Mouse (Mus musculus) lung, embryonic 14.5 days (tissue): ENCODE results near the gene Gatd1. TPM values are rescaled to one million over a fixed set of nuclear protein-coding genes. Genes with fewer than 3 reads are reported as not detected.

Source experiments
- ATAC-seq: fragments of 200-750 bp; cut with Nextera tagmentation; 2 replicates; pipeline ENCODE4 v1.8.0; 2017; ENCODE audit warnings: mild to moderate bottlenecking, moderate TSS enrichment, moderate library complexity; ENCODE audit not compliant: insufficient read depth
- DNase-seq: peaks from one replicate; pipeline ENCODE4 v3.0.0-alpha.2; 2015
- H3K27ac ChIP-seq: fragments of 300-500 bp; sonication (generic); 2 replicates; pipeline ENCODE4 v1.5.1; 2014; ENCODE audit warnings: low read depth, mild to moderate bottlenecking, moderate library complexity
- H3K27me3 ChIP-seq: fragments of 300-500 bp; sonication (generic); 2 replicates; pipeline ENCODE4 v1.6.1; 2014; ENCODE audit warnings: low read length, control low read depth; ENCODE audit not compliant: insufficient read depth
- H3K36me3 ChIP-seq: fragments of 300-500 bp; sonication (generic); 2 replicates; pipeline ENCODE4 v1.6.1; 2014; ENCODE audit warnings: control low read depth; ENCODE audit not compliant: insufficient read depth
- H3K4me1 ChIP-seq: fragments of 300-500 bp; sonication (generic); 2 replicates; pipeline ENCODE4 v1.6.1; 2014; ENCODE audit warnings: antibody characterized with exemption, control low read depth; ENCODE audit not compliant: insufficient read depth
- H3K4me2 ChIP-seq: fragments of 300-500 bp; sonication (generic); 2 replicates; pipeline ENCODE4 v1.6.1; 2014; ENCODE audit warnings: mild to moderate bottlenecking
- H3K4me3 ChIP-seq: fragments of 300-500 bp; sonication (generic); 2 replicates; pipeline ENCODE4 v1.5.1; 2014; ENCODE audit warnings: low read depth, low read length
- H3K9ac ChIP-seq: fragments of 300-500 bp; sonication (generic); 2 replicates; pipeline ENCODE4 v1.6.1; 2014
- H3K9me3 ChIP-seq: fragments of 300-500 bp; sonication (generic); 2 replicates; pipeline ENCODE4 v1.6.1; 2016; ENCODE audit warnings: low read depth, low read length, control low read depth
- CTCF ChIP-seq: IDR thresholded peaks from 2 replicates; pipeline ENCODE4 v1.5.1; 2016; ENCODE audit warnings: antibody characterized with exemption, low read depth
- WGBS: fragments of 180-500 bp; shearing (Covaris S2); extraction: QIAGEN DNeasy Blood & Tissue Kit; methylation state at CpG from one replicate; pipeline ENCODE4 v1.1.7; 2014; 5-methylcytosine and 5-hydroxymethylcytosine counted together
- polyA plus RNA-seq: library from polyadenylated mRNA; unstranded; fragments of >200 nt; fragmentation: Nextera tagmentation; extraction: Ambion mirVana; gene quantifications from 2 replicates; pipeline ENCODE4 v1.2.1, GENCODE M21; 2014

Gatd1 gene
- polyA plus RNA-seq, 1 experiment from 2014 or later = 48.5 TPM

DNA sequence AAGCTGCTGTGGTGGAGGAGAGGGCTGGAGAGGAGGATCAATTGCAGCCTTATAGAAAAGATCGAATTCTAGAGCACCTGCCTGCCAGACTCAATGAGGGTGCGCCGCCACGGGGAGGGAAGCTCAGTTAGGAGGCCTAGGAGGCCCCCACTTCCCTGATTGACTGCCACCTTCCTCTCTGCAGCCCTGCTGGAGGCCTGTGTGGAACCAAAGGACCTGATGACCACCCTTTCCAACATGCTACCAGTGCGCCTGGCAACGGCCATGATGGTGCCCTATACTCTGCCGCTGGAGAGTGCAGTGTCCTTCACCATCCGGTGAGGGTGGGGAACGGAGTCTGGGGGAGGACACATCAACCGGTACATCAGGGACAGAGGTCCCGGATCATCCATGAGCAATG, 44.7 kb upstream of the Gatd1 start:
- WGBS = 92% methylated on average over 11 of the region's 11 CpGs
- H3K4me1 ChIP-seq = peaks cover 8% of the 10 kb centered on the region; the same call in 1 of the 2 replicates
- no peak overlapping the region for H3K4me3 ChIP-seq
- no peak overlapping the region for H3K9ac ChIP-seq
- H3K27ac ChIP-seq = no peak overlapping the region
- TF ChIP-seq CTCF = no peak
- peaks cover 36% of the 10 kb centered on the region for H3K27me3 ChIP-seq
- DNase-seq = no peak
- H3K36me3 ChIP-seq = peaks cover 11% of the 10 kb centered on the region; the same call in 1 of the 2 replicates
- no peak for ATAC-seq
- H3K4me2 ChIP-seq = no peak overlapping the region
- H3K9me3 ChIP-seq = no peaks in the 10 kb centered on the region

DNA sequence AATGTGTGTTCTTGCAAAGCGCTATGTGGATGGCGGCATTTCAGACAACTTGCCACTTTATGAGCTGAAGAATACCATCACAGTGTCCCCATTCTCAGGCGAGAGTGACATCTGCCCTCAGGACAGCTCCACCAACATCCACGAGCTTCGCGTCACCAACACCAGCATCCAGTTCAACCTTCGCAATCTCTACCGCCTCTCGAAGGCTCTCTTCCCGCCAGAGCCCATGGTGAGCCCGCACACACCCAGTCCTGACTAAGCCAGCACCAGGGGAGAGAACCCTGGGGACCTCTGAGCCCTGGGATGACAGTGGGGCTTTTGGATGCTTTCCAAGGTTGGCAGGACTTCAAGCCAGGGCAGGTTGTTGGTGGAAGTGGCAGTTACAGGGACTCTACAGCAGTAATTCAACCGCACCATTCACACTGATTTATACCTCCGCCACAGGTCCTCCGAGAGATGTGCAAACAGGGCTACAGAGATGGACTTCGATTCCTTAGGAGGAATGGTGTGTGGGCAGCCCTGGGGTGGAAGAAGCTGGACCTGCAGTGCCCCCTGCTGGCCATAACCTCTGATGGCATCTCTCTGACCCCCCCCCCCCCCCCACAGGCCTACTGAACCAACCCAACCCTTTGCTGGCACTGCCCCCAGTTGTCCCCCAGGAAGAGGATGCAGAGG, 44.2 kb upstream of the Gatd1 start:
- H3K4me3 ChIP-seq = no peak overlapping the region
- H3K4me2 ChIP-seq = no peak overlapping the region
- ATAC-seq (no peak), DNase-seq (peak; percentile 57)
- peak; percentile 67 for TF ChIP-seq CTCF
- no peak overlapping the region for H3K9ac ChIP-seq
- peaks cover 8% of the 10 kb centered on the region; the same call in 1 of the 2 replicates for H3K4me1 ChIP-seq
- no peaks in the 10 kb centered on the region for H3K9me3 ChIP-seq
- H3K27ac ChIP-seq = no peak overlapping the region
- peaks cover 31% of the 10 kb centered on the region for H3K27me3 ChIP-seq
- peaks cover 11% of the 10 kb centered on the region; the same call in 1 of the 2 replicates for H3K36me3 ChIP-seq
- WGBS = 72% methylated on average over 15 of the region's 15 CpGs

DNA sequence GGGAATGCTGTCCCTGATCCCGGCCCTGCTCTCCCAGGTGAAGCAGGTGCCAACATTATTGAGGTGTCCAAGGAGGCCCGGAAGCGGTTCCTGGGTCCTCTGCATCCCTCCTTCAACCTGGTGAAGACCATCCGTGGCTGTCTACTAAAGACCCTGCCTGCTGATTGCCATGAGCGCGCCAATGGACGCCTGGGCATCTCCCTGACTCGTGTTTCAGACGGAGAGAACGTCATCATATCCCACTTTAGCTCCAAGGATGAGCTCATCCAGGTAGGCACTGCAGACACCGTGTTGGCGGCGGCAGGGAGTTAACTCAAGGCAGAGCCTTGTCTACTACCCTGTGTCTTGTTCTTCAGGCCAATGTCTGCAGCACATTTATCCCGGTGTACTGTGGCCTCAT, 43.3 kb upstream of the Gatd1 start:
- no peak for TF ChIP-seq CTCF
- no peak overlapping the region for H3K4me3 ChIP-seq
- H3K4me1 ChIP-seq = peaks cover 8% of the 10 kb centered on the region; the same call in 1 of the 2 replicates
- ATAC-seq (no peak), DNase-seq (no peak)
- H3K9ac ChIP-seq = no peak overlapping the region
- 89% methylated on average over 14 of the region's 14 CpGs for WGBS
- H3K4me2 ChIP-seq = no peak overlapping the region
- no peaks in the 10 kb centered on the region for H3K9me3 ChIP-seq
- peaks cover 12% of the 10 kb centered on the region; the same call in 1 of the 2 replicates for H3K36me3 ChIP-seq
- no peak overlapping the region for H3K27ac ChIP-seq
- peaks cover 22% of the 10 kb centered on the region for H3K27me3 ChIP-seq

DNA sequence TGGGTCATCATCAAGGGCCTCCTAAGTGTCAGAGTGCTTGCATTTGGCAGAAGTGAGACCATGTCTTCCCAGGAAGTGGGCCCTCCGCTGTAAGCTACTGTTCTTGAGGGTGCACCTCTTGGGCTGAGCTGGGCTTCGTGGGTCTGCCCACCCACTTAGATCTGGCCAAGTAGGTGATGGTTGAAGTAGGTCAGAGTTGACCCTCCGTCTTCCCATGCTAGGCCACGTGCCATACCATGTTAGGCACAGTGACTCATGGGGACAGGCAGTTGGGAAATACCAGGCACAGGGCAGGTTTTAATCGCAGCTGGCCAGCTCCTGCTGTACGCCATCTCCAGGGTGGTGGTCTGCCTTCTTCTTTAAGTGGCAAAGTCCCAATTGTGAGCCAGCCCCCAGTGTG, 42.8 kb upstream of the Gatd1 start:
- peak overlapping the region; percentile 98; the same call in 1 of the 2 replicates for H3K4me2 ChIP-seq
- peaks cover 17% of the 10 kb centered on the region for H3K27me3 ChIP-seq
- H3K4me1 ChIP-seq = peaks cover 8% of the 10 kb centered on the region; the same call in 1 of the 2 replicates
- WGBS = 83% methylated on average over 6 of the region's 6 CpGs
- H3K27ac ChIP-seq = no peak overlapping the region
- DNase-seq = no peak
- no peaks in the 10 kb centered on the region for H3K9me3 ChIP-seq
- ATAC-seq = no peak
- H3K36me3 ChIP-seq = peaks cover 17% of the 10 kb centered on the region; the same call in 1 of the 2 replicates
- TF ChIP-seq CTCF = no peak
- no peak overlapping the region for H3K4me3 ChIP-seq
- H3K9ac ChIP-seq = no peak overlapping the region

DNA sequence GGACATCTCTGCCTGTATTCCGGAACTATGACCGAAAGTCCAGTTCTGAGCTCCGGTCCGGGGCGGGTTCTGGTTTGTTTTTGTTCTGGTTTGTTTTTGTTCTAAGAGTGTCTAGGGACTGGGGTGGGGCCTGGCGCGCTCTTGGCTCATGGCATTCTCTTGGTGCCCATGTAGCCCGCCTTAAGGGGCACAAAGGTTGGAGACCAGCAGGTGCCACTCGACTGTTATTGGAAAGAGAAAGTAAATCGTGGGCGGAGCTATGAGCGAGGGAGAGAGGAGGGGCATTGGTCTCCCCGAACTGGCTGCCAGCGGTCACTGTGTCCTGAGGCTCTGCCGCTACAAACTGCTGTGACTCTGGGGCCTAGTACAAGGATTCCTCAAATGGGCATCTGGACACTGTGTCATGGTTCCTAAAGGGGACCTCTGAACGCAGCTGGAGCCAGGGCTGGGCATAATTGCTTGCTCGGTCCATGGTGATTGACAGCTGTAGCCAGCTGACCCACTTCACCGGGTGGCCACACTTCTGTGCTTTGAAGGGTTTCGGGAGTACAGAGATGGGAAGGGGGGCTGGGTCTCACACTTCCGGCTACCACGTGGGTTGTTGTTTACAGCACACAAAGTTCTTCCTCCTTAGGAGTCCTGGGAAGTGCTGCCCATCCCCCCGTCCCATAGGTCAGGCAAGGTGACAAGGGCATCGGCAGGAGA, 41.8 kb upstream of the Gatd1 start:
- H3K4me1 ChIP-seq = peaks cover 8% of the 10 kb centered on the region; the same call in 1 of the 2 replicates
- no peaks in the 10 kb centered on the region for H3K9me3 ChIP-seq
- H3K4me2 ChIP-seq = peak overlapping the region; percentile 98
- peak overlapping the region; percentile 64 for H3K9ac ChIP-seq
- H3K4me3 ChIP-seq = peak overlapping the region; percentile 60
- DNase-seq (peak; percentile 75), ATAC-seq (peak; percentile 12; the same call in 1 of the 2 replicates)
- TF ChIP-seq CTCF = no peak
- peaks cover 27% of the 10 kb centered on the region for H3K36me3 ChIP-seq
- peaks cover 8% of the 10 kb centered on the region for H3K27me3 ChIP-seq
- H3K27ac ChIP-seq = peak overlapping the region; percentile 59
- WGBS = 2% methylated on average over 23 of the region's 23 CpGs

DNA sequence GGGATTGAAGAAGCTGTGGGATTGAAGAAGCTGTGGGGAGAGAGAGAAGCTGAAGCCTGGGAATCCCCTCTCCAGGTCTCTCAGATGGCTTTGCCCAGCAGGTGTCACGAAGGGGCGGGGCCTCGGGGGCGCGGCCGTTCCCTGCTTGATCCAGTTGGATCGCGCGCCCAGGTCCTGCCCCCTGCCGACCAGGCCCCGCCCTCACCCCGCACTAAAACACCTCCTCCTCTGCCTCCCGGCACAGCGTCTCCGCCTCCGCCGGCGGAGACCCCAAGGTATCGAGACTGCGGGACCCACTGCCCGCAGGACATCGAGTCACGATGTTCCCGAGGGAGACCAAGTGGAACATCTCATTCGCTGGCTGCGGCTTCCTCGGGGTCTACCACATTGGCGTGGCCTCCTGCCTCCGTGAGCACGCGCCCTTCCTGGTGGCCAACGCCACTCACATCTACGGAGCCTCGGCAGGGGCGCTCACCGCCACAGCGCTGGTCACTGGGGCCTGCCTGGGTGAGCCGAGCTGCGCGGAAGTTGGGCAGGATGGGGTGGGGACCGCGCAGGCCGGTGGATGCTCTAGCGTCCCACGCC, 41.1 kb upstream of the Gatd1 start, which contains the start of gene Pnpla2:
Pnpla2 (plus strand) TSS at position 232 of the 585 bp plus-strand sequence.
- Histone ChIP-seq H3K9me3 (no peaks in the 10 kb centered on the region), H3K9ac (peak within 1 kb of the TSS; percentile 64), H3K27ac (peak within 1 kb of the TSS; percentile 59), H3K4me2 (peak within 1 kb of the TSS; percentile 98), H3K4me3 (peak within 1 kb of the TSS; percentile 60), H3K36me3 (peaks cover 34% of the 10 kb centered on the region), H3K27me3 (peaks cover 2% of the 10 kb centered on the region; the same call in 1 of the 2 replicates), H3K4me1 (peaks cover 8% of the 10 kb centered on the region; the same call in 1 of the 2 replicates)
- peak; percentile 34 for TF ChIP-seq CTCF
- DNase-seq (peak; percentile 93), ATAC-seq (peak; percentile 82)
- under 1% methylated on average over 45 of the region's 45 CpGs for WGBS
